Mouse (Mus musculus): Measurements from ENCODE around the gene Ankrd34a.

DNA sequence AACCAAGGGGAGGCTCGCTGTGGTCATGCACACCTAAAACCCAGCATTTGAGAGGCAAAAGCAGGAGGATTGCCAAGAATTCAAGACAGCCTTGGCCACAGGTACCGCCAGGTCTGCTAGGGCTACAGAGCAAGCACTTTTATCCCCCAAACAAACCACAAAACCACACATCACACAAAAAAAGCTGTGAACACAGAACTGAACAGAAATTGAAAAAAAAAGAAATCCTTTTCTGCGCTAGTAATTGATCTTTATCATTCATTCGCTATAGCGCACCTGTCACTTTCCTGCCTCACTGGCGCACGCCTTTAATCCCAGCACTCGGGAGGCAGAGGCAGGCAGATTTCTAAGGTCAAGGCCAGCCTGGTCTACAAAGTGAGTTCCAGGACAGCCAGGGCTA lies 33.2 kb upstream of the Ankrd34a start:
- no peak for TF ChIP-seq CTCF (IDR thresholded peaks at IDR 0.05; ENCODE audit: low read depth)
- TF ChIP-seq EP300 (IDR thresholded peaks at IDR 0.05; ENCODE audit: low read depth): no peak
